Mouse (Mus musculus): ENCODE measurements around the gene Vdr.

- TF ChIP-seq GATA1 (IDR thresholded peaks at IDR 0.05; ENCODE audit: borderline replicate concordance, low read length) (no peak), FLI1 (IDR thresholded peaks at IDR 0.05; ENCODE audit: low read length) (no peak)
These were observed 14.1 kb downstream of the Vdr start for GRCm38 (mm10) chr15:97896347-97896746.

All from megakaryocyte, embryonic 14.5 days (primary cell).